Mouse (Mus musculus): Measurements from ENCODE around the gene Ugt1a1. TPM values are rescaled to one million over a fixed set of nuclear protein-coding genes. Genes with fewer than 3 reads are reported as not detected.

Ugt1a1 gene
- total RNA-seq, 2 experiments from 2014 or later = not detected

DNA sequence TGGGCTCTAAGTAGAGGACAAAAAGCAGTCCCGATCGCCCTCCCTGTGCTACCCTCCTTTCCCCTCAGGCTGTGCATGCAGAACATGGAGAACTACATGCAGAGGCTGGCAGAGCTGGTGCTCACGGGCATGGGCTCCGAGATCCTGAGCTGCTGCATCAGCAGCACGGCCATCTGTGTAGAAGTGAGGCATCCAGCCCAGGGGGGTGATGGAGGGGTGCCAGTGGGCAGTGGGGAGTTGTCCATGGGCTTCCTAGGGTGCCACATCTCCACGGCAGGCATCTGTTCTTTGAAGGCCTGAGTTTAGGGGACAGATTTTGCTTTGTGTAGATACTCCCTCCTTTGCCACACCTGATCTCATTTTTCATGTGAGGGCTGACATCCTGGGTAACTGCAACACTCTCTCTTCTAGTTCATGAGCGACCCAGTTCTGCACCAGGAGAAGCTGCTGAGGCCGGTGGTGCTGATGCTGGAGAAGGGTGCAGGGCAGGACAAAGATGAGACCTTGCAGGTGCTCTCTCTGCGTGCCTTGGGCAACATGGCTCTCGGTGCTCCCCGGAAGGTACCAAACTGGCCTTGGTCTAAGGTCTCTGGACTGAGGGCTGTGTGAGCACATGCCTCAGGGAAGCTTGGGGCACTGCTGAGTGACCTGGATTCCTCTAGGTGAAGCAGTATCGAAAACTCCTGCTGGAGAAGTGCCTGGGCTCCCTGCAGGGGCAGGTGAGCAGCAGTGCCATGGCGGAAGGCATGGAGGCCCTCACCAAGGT lies 44.4 kb downstream of the Ugt1a1 start:
- no peak for DNase-seq (ENCODE audit: extremely low spot score in 1 of 2, low spot score in 1 of 2)

GRCm38 (mm10) chr1:88256886-88257663 lies 45.3 kb downstream of the Ugt1a1 start:
- DNase-seq (ENCODE audit: extremely low spot score in 1 of 2, low spot score in 1 of 2) = no peak

DNA sequence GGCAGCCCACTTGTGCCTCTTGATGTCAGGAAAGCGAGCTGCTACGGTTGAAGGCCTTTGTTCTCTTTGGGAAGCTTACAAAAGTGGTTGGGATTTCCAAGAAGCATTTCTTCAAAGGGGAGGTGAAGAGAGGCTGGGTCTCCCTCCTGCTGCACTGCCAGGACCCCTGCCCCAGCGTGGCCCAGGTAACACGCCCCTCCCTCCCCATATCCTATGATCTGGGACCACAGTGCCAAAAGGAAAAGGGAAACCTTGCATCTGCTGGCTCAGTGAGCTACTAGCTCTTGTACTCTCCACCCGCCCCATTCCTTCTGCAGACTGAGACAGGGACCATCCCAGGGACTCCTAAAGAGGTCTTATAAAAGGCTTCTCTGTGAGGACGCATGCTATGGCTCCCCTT lies 45.9 kb downstream of the Ugt1a1 start:
- no peak for DNase-seq (ENCODE audit: extremely low spot score in 1 of 2, low spot score in 1 of 2)

DNA sequence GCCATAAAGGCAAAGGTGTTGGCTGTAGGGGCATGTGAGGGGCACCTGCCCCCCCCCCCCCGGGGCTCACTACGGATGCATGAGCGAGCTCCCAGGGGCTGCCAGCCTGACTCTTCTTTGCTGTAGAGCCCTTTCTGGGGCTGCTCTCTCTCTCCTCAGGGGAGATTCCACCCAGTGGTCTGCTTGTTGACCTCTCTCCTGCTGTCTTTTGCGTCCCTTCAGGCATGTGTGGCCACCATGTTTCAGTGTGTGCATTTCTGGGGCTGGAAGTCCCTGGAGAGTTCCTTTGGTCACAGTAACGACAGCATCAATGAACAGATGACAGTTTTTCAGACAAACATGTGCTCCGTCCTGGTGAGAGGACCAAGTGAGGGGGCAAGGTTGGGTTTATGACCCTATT lies 46.6 kb downstream of the Ugt1a1 start:
- DNase-seq (ENCODE audit: extremely low spot score in 1 of 2, low spot score in 1 of 2) = no peak

- DNase-seq (ENCODE audit: extremely low spot score in 1 of 2, low spot score in 1 of 2) = peak in 1 of 2 experiments; percentile 58
Observed at GRCm38 (mm10) chr1:88258881-88259642, 47.3 kb downstream of the Ugt1a1 start.

- no peak for DNase-seq (ENCODE audit: extremely low spot score in 1 of 2, low spot score in 1 of 2)
Observed at GRCm38 (mm10) chr1:88259643-88260024, 47.9 kb downstream of the Ugt1a1 start.

DNA sequence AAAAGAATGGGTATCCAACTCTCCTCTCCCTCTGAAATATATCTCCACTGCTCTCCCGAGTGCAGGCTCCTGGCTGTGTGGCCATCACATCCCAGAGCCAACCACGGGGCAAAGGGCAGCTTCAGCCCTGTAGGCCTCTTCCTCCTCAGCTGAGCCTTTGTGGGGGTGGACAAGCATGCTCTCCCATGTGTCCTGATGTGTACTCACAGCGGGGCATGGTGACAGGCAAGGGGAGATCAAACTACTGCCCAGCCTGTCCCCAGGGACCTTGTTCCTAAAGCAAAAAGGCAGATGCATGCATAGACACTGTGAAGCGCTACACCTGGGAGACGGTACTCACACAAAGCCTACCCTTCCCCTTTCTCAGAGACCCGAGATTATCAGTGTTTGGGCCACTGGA lies 48.4 kb downstream of the Ugt1a1 start:
- DNase-seq (ENCODE audit: extremely low spot score in 1 of 2, low spot score in 1 of 2) = no peak

- no peak for DNase-seq (ENCODE audit: extremely low spot score in 1 of 2, low spot score in 1 of 2)
Observed at GRCm38 (mm10) chr1:88260604-88261377, 49.0 kb downstream of the Ugt1a1 start.

- no peak for DNase-seq (ENCODE audit: extremely low spot score in 1 of 2, low spot score in 1 of 2)
Observed at GRCm38 (mm10) chr1:88261706-88262105, 49.9 kb downstream of the Ugt1a1 start.

GRCm38 (mm10) chr1:88262255-88262654 lies 50.5 kb downstream of the Ugt1a1 start:
- DNase-seq (ENCODE audit: extremely low spot score in 1 of 2, low spot score in 1 of 2) = peak in 1 of 2 experiments; percentile 57

GRCm38 (mm10) chr1:88262961-88263360 lies 51.2 kb downstream of the Ugt1a1 start:
- no peak for DNase-seq (ENCODE audit: extremely low spot score in 1 of 2, low spot score in 1 of 2)

DNA sequence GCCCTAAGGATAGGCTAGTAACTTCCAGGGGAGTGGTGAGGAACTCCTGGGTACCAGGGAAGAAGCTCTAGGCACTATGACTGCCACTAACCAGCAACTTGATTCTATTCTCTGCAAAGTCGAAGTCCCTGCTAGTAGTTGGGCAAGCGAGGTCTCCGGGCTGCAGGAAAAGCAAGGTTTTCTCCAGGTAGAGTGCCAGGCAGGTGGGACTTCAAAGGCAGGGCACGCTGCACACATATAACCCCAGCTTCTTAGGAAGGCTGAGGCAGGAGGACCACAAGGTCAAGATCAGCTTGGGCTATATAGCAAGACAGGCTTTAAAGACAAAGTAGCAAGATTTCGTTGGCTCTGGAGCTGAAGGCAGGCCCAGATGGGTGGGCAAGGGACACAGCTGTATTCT lies 52.0 kb downstream of the Ugt1a1 start:
- DNase-seq (ENCODE audit: extremely low spot score in 1 of 2, low spot score in 1 of 2) = no peak

DNA sequence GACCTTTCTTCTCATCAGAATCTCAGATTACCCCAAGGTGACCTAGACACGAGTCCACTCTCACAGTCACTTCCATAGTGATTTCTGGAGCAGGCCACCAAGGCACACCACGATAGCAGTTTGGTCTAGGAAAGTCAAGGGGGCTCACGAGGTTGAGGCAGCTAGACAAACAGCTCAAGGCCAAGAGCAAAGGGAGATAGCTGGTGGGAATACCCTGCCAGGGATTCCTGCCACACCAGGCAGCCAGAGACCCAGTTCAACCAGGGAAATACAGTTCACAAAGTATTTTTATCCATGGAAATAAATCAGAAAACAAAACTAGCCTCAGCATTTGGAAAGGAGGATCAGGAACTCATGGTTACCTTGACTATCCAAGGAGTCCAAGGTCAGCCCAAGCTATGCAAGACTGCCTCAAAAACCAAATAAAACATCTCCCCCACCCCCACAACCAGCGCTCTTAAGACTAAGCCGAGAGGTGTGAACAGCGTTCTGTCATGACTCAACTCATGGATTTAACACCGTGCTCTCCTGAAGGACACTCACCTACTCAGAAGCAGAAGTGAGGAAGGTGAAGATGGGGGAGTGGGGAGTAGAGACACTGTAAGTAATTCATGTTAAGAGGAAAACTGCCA lies 52.6 kb downstream of the Ugt1a1 start:
- no peak for DNase-seq (ENCODE audit: extremely low spot score in 1 of 2, low spot score in 1 of 2)

DNA sequence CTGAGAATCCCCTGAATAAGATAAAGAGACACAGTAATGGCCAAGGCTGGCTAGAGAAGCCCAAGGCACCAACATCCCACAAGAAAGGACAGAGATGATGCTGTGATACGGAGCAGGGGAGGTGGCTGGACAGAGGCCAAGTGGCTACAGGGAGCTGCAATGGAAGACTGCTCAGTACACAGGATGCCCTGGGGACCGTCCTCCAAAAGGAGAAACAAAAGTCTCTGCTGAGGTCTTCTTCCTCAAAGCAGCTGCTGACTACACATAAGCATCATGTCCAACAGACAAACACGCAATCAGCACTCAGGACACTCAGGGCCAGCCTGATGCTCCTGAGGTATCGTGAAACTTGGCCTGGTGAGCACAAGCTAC lies 53.1 kb downstream of the Ugt1a1 start:
- DNase-seq (ENCODE audit: extremely low spot score in 1 of 2, low spot score in 1 of 2) = no peak

DNA sequence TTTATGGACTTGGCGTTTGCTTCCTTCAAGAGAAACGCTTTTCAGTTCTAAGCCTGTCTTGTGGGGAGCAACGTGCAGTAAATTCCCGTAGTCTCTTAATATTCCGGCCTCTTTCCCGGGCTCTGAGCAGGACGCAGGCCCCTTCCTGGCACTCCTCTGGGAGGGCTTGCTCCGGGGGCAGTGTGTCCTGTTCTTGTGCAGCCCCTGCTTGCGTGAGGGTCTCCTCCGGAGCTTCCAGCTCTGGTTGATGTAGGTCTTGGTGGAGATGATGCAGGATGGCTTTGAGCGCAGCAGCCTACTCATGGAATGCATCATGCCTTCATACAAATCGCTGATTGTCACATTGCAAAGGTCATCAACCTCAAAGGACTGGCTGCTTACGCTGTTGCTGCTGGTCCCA lies 54.4 kb downstream of the Ugt1a1 start:
- no peak for DNase-seq (ENCODE audit: extremely low spot score in 1 of 2, low spot score in 1 of 2)

- DNase-seq (ENCODE audit: extremely low spot score in 1 of 2, low spot score in 1 of 2) = no peak
Observed at GRCm38 (mm10) chr1:88267489-88267888, 55.7 kb downstream of the Ugt1a1 start.

DNA sequence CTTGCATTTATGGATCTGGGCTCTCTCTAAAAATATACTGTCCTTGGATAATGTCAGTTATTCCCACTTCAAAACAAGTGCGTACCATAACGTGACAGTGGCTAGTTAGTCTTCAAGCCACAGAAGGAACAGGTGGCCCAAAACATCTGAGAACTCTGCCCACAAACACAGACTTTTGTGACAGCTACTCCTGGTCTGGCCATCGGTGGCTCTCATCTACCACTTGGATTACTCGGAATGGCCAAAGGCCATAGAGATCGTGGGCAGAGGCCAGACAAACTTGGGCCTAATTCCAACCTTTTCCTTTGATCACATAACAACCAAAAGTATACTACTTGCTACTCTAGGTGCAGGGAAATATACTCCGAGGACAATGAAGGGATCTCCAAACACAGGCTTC lies 56.3 kb downstream of the Ugt1a1 start:
- DNase-seq (ENCODE audit: extremely low spot score in 1 of 2, low spot score in 1 of 2) = no peak
